Mouse (Mus musculus) left cerebral cortex, adult 11 months (tissue): ENCODE measurements around the gene Sox1.

Experiments used
- DNase-seq: peaks from one replicate; pipeline ENCODE4 v3.0.0; 2022; ENCODE audit warnings: low spot score

Sox1 gene

DNA sequence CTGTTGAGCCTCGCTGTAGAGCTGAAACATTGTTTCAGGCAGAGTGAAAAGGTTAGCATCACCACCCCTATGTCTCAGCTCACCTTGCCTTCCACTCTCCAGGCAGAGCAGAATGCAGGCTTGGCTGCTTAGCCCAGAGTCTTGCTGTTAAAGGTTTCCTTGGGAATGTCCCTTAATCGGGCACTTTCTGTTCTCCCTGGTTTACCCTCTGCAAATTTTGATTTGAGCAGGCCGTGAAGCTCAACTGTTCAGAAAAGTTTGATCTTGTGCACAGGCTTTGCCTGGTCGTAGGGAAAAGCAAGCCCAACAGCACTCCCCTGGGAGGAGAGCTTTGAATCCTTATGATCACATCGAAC, 6.0 kb upstream of the Sox1 start:
- DNase-seq = no peak

DNA sequence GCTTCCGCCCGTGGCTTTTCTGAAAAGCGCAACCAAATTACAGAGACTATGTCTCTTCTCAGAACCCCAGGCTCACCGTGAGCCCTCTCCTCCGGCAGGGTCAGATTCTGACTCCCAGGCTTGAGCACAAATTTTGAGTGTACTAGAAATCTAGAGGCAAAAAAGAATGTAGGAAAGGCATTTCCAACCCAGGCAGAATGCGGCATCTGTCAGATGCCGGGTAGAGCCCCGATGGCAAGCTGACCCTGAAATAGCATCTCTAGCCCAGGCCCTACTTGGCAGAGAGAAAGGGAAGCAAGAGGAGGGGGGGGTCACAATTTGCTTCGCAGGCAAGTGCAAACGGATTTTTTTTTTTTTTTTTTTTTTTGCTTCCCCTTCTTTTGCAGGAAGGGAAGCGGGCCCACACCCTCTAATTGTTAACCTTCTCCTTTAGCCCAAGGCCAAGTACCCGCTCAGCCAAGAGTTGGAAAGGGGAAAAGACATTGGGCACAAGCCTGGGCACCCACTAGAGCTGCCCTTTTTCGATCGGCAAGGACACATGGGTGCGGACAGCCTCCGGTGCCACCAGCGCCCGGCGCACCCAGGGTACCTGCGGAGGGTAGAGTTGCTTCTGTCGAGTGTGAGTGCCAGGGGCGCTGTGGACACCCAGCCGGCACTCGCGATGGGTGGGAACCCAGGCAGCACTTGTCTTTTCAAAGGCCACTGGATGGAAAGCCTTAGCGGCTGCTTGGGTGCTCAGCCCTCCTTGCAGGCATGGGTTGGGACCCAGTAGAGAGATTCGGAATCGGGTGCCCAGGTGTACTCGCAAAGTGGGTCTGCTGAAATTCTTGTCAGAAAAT, 5.1 kb upstream of the Sox1 start:
- no peak for DNase-seq

DNA sequence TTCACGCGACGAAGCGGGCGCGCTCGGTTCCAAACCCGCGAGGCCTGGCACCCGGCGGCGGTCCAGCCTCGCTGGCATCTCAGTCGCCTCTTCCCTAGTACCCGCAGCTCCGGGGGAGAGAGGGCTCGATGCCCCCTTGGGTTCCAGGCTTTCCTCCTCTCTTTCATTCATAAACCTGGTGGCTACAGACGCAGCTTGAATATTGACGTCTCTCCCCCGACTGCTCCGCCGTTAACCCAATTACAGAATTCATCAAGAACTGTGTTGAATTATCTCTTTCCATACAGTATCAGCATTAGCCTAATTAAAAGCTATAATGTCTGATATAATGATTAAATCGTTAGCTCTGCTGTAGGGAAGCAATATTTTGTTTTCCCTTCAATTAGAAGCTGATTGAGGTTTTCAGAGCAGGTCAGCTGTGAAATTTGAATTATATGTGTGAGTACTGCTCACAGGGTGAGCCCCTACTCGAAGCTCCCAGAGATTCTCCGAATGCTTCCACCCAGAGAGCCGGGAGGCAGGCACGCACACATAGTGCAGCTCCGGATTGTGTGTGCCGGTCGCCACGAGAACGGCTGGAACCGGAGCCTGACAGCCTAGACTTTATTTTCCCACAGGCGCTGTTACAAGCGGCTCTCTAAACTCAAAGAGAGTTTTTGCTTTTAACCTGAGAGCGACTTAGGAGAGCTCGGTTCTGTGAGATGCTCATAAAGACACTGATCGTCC, 4.3 kb upstream of the Sox1 start:
- DNase-seq = no peak

DNA sequence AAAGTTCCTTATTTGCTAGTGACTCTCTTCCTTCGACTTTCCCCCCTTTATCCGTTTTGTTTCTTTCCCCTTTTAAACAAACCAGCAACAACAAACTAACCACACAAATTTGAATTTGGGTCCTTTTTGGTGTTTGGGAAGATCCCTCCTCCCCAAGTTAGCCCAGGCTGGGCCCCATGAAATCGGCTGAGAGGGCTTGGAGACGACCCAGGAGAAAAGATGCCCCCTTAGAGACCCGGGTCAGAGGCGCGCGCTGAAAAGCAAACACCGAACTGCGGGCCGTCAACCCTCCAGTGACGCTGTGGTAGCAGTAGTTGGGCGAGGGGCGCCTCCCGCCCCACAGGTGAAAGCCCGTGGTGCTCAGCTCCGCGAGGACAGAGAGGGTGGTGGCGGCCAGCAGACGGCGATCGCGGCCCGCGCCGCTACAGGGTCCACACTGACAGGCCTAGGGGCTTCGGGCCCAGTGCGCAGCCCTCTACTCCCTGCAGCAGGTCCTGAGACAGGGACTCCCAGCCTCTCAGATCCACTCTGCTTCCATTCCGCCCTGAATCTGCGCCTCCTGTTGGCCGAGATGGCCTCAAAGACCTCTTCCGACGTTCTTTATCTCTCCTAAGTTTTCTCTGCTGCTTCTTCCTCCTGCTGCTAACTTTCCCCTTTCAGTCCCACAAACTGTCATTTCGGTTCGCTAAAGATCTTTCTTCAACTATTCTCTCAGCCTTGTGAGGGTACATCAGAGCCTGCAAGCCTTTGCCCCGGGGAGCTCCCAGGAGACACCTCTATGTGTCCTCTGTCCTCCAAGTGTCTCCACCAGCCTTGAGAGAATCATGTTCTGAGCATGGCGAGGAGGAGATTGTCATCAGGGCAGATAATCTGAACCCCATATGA, 3.5 kb upstream of the Sox1 start:
- DNase-seq = no peak

DNA sequence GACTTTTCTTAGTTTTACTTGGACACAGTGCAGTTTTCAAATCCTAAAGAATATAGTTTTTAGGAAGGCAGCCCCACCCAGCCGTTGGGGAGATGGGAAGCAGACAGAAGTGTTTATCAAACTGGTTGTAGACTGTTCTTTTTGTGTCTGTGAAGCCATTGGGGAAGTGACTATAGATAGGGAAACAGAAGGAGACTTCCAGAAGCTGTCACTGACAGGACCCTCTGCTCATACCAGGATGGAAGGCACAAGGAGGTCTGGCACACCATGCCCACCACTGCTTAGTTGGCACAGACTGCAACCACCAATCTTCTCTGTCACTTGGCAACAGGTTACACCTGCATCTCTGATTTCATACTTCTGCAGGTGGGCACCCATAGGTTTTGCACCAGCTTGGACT, 2.3 kb upstream of the Sox1 start:
- DNase-seq = no peak

DNA sequence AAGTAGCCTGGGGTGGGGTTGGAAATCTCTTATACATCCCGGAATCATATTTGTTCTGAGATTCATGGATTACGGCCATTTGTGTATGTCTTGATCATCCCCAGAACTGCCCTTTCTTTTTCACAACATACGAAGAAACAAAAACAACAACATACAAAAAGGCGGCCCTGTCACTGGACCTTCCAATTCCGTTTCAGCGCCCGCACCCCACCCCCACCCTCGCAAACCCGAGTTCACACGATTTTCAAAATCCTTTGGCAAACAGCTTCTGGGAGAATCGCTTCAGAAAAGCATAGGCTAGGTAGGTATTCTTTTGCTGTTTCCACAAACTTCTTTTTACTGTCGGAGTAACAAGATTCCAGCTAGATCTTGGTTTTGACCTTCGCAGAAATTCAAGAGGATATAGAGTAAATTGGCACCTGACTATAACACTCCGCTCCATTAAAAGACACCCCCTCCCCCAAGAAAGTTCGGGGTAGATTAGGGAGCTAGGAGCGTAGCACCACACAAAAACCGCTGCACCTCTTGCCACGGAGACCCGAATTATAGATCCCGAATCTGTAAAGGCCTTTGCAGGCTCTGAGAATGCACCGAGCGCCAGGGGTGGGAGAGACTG, 602 bp upstream of the Sox1 start:
- no peak for DNase-seq

DNA sequence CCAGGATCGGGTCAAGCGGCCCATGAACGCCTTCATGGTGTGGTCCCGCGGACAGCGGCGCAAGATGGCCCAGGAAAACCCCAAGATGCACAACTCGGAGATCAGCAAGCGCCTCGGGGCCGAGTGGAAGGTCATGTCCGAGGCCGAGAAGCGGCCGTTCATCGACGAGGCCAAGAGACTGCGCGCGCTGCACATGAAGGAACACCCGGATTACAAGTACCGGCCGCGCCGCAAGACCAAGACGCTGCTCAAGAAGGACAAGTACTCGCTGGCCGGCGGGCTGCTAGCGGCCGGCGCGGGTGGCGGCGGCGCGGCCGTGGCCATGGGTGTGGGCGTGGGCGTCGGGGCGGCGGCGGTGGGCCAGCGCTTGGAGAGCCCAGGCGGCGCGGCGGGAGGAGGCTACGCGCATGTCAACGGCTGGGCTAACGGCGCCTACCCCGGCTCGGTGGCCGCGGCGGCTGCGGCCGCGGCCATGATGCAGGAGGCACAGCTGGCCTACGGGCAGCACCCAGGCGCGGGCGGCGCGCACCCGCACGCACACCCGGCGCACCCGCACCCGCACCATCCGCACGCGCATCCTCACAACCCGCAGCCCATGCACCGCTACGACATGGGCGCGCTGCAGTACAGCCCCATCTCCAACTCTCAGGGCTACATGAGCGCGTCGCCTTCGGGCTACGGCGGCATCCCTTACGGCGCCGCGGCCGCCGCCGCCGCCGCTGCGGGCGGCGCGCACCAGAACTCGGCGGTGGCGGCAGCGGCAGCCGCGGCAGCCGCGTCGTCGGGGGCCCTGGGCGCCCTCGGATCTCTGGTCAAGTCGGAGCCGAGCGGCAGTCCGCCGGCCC, 1.6 kb downstream of the Sox1 start:
- DNase-seq = no peak

DNA sequence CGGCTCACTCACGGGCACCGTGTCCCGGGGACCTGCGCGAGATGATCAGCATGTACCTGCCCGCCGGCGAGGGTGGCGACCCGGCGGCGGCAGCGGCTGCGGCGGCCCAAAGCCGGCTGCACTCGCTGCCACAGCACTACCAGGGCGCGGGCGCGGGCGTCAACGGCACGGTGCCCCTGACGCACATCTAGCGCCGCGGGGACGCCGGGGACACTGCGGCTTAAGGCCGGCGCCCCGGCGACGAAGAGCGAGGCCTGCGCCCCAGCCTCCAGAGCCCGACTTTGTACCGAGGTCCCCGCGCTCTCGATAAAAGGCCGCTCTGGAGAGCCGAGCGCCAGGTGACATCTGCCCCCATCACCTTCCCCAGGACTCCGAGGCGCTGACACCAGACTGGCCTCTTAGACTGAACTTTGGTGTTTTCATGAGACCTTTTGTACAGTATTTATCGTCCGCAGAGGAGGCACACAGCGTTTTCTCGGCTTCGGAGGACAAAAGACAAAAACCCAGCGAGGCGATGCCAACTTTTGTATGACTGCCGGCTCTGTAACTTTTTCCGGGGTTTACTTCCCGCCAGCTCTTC, 2.3 kb downstream of the Sox1 start:
- DNase-seq = no peak

DNA sequence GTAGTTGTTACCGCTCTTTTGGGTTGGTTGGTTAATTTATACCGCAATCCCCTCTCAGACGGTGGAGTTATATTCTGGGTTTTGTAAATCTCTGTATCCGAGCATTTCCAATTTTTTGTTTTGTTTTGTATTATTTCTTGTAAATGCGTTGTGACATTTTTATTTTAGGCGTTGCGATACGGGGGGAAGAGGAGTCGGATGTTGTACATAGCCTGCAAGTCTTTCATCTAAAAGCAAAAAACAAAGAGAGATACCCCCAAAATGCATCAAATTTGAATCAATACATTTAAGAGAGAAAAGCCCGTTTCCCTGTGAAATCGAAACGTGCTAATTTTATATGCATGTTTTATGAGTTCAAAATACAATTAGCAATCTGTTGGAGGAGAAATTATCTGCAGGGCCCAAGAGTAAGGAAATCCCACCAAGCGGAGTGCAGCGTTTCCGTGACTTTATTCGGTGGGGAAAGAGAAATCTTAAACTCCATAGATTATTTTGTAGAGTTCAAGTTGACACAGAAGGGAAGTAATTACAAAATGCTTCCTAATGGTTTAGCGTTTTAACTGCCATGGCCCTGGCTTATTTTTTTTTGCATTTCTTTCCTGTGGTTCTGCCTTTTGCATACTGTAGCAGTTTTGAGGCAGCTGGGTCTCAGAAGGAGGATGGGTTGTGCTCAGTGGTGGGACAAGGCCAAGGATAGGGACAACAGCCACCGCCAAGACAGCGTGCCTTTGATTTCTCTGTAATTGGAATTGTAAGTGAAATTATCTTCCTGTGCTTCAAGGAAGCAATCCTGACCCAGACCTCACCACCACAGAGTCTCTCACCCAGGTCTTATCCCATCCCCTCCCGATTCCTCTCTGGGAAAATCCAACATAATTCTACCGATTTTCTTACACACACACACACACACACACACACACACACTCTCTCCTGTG, 3.2 kb downstream of the Sox1 start:
- DNase-seq = no peak

DNA sequence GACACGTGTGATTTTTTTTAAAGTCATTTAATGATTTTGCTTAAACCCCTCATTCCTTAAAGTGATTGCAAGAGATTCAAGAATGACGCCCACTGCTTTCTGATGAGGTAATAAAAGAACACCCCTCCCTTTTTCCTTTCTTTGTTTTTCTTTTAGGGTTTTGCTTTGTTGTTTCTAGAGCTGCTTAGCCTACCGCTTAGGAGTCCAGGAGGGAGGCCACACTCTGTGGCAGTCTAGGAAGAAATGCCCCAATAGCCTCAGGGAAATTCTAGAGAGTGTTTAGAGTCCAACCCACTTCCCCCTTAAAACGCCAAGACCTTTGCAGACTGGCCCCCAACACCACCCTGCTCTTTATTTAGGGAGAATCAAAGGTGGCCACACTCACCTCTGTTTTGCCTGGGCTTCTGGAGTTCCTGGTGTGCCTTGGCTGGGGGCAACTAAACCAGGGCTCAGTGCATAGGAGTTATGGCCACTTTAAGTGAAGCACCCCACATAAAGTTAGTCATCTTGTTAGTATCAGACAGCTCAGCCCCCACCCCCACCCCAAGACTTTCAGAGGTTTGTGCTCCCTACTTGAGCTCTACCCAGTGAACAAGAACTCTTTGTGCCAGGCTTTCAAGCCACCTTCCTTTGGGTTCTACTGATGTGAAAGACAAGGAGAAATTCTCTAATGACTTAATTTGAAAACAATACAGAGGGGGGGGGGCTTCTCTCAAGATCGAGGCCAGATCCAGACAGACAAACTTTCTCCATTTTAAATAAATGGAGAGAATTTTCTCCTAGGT, 4.5 kb downstream of the Sox1 start:
- DNase-seq = no peak

DNA sequence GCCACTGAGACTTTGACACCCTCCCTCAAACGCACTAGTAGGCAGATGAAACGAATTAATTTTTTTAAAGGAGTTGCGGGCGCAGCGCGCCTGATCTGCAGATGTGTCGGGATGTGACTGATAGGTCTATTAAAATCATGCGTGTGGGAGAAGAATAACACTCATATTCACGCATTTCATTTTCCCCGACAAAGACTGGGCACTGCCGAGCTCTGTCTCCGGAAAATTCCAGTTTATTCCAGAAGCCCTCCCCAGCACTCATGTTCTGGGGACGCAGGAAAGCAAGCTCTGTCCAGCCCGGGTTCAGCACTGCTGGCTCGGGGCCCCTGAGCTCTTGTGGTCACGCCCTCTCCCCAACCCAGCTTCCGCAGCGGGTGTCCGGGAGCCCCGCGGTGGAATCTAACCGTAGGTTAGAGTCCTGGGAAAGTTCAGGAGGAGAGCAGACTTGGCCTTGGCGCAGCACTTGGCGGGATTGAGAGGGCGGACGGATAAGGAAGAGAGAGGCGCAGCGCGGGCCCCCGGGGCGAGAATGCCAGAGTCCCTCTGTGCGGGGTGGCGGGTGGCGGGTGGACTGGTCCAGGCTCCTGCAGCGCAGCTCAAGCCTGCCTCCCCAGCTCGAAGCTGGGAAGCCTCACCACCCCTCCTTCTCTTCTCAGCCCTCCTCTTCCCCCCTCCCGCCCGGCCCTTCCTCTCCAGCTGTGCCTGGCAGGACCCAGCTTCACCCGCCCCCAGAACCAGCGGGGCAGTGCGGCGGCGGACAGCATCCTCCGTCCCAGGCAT, 5.7 kb downstream of the Sox1 start:
- DNase-seq = no peak

DNA sequence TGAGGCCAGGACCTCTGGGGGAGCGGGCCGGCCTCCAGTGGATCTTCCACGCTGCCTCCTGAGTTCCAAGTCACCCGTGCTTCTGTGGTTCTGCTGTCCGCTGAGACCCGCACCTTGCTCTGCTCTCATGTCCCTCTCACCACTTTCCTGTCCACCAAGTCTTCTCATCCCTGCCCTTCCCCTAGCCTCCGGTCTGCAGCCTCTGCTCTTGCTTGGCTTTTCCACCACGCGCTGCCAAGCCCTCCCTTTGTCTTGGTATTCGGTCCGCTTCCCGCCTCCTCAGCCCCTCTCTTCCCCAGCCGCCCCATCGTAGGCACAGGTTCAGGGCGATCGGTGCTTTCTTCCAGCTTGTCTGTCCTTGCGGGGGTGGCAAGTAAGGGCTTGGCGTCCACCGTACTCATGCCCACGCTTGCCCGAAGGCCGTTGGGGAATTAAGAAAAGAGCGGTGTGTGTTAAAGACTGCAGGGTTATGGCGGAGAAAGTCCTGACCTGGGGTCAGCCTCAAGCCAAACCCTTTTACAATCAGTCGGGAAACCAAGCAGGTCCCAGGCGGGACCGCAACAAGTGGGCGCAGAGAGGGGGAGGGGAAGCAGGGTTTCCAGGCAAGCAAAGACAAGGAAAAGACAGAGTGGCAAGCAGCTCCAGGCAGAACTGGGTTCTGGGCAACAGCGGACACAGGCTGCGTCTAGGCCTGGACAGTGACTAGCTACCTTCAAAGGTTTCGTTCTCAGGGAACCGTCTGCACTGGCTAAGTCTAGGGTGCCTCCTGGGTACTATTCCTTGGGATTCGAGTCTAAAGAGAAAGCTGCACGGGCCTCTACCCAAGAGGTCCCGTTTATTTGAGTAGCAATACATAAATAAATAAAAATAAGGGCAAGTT, 6.5 kb downstream of the Sox1 start:
- DNase-seq = no peak

DNA sequence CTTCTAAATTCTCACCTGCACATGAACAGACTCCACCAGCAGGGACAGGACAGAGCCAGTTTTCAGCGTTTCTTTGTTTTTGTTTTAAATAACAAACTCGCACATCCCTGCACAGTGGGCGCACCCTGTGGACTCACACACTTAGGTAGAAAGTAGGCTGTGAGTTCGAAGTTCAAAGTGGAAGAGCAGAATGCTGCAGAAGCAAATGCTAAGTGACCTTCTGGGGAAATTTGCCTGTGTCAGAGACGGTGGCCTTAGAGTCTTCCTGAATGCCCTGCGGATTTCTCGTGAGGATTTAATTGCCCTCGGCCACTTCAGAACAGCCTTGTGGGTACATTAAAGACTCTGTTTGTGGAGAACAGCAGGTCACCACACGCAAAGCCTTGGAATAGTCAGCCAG, 7.6 kb downstream of the Sox1 start:
- no peak for DNase-seq

DNA sequence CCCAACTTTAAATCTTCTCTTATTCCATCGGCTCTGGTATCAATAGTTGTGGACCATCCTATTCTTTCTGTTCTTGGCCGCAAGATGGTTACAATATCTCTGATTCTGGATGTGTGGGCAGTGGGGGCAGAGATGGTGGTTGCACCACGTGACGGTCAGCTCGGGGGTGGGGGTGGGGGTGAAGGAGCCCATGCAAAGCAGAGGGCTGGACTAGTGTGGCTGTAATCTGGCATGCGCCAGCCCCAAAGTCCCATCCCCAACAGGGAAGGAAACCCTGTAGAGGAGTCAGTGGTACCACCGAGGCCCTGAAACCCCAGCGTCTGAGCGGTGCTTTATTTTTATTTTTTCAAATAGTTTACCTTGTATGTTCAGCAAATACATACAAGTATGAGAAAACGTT, 12.9 kb downstream of the Sox1 start:
- no peak for DNase-seq

DNA sequence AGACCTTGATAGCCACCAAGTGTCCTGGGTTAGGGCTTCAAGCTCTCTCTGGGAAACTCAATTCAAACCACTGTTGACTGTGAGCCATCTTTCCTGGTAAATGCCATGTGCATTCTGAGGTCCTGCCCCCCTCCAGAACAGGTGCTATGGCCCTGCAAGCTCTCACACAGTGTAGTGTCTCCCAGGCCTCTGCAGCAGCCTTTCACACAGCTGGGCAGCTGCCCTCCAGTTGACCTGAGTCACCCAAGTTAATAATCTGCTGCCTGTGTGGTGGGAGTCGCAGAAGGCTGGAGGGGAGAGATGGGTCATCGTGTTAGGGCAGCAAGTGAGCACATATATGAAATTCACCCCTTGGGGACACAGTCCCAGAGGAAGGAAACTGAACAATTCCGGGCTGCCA, 14.9 kb downstream of the Sox1 start:
- no peak for DNase-seq

DNA sequence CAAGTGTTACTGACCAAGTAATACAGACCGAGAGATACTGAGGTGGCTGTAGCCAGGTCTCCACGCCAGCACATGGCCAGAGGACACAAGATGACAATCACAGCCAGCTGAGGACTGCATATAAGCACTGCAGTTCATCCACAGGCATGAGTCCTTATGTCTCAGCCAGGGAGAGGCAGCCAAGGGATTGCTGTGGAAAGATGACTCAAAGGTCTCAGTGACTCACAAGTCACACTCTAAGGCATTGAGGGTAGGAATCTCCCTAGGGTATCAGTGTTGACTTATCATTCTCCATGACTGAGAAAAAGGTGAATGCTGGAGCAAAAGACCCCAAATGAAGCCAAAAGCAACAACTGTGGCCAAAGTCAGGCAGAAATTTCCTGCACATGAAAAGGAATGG, 22.0 kb downstream of the Sox1 start:
- no peak for DNase-seq

DNA sequence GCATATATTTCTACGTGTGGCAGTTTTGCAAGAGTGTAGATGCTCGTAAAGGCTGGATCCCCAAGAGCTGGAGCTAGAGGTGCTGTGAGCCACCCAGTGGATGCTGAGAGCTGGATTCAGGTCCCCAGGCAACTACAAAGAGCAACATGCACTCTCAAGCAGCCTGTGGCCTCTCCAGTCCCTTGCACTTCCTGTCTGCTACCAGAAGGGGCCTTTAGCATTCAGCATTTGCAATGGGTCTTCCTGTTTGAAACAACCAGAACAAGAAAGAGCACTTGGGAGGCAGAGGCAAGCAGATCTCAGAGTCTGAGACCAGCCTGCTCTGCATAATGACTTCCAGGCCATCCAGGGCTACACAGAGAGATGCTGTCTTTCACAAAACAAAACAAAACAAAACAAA, 25.4 kb downstream of the Sox1 start:
- DNase-seq = no peak
